Mouse (Mus musculus) lung, adult 18-20 months (tissue): Measurements from ENCODE around the gene Il2ra.
"Not testable (repeated sequence)": the region's sequence is repeated elsewhere in the genome, so short reads cannot be mapped to it uniquely, and the experiment has no call there.

Experiments used
- DNase-seq, 2 experiments: peaks; one replicate each; pipeline ENCODE4 v3.0.0; 2022; ENCODE audit warnings: mixed read lengths in 2 of 2

Il2ra gene

GRCm38 (mm10) chr2:11642451-11642941 lies at the start of gene Il2ra:
Il2ra (plus strand) TSS chr2:11642807.
- no peak for DNase-seq

GRCm38 (mm10) chr2:11596690-11597089 lies 45.9 kb upstream of the Il2ra start:
- DNase-seq: no peak

- DNase-seq: no peak
These were observed 44.7 kb upstream of the Il2ra start for GRCm38 (mm10) chr2:11597906-11598305.

- DNase-seq: no peak
These were observed 40.8 kb upstream of the Il2ra start for GRCm38 (mm10) chr2:11601795-11602194.

- peak; percentile 93 to 95 for DNase-seq
These were observed 39.8 kb upstream of the Il2ra start for GRCm38 (mm10) chr2:11602506-11603489.

- DNase-seq: no peak
These were observed 38.6 kb upstream of the Il2ra start, which contains the start of gene Rbm17 for GRCm38 (mm10) chr2:11604053-11604452. Rbm17 (minus strand) TSS chr2:11604153.

- DNase-seq: no peak
These were observed 37.7 kb upstream of the Il2ra start for GRCm38 (mm10) chr2:11604911-11605310.

GRCm38 (mm10) chr2:11606718-11607117 lies 35.9 kb upstream of the Il2ra start:
- DNase-seq: not testable (repeated sequence)

- DNase-seq: not testable (repeated sequence)
These were observed 29.7 kb upstream of the Il2ra start for GRCm38 (mm10) chr2:11612939-11613338.

GRCm38 (mm10) chr2:11616846-11617245 lies 25.8 kb upstream of the Il2ra start:
- DNase-seq: no peak

GRCm38 (mm10) chr2:11619598-11619997 lies 23.0 kb upstream of the Il2ra start:
- DNase-seq: no peak

- DNase-seq: no peak
These were observed 19.4 kb upstream of the Il2ra start for GRCm38 (mm10) chr2:11623173-11623572.

GRCm38 (mm10) chr2:11623726-11624125 lies 18.9 kb upstream of the Il2ra start:
- no peak for DNase-seq

GRCm38 (mm10) chr2:11625890-11626289 lies 16.7 kb upstream of the Il2ra start, which contains the start of gene Gm17490:
Gm17490 (minus strand) TSS chr2:11626264.
- no peak for DNase-seq

GRCm38 (mm10) chr2:11635035-11635434 lies 7.6 kb upstream of the Il2ra start:
- no peak for DNase-seq

GRCm38 (mm10) chr2:11635471-11636137 lies 7.0 kb upstream of the Il2ra start:
- DNase-seq: no peak

- DNase-seq: no peak
These were observed 6.5 kb upstream of the Il2ra start for GRCm38 (mm10) chr2:11636138-11636480.

GRCm38 (mm10) chr2:11637115-11637514 lies 5.5 kb upstream of the Il2ra start:
- no peak for DNase-seq

GRCm38 (mm10) chr2:11644057-11644456 lies 1.4 kb downstream of the Il2ra start:
- no peak for DNase-seq

GRCm38 (mm10) chr2:11645297-11645696 lies 2.7 kb downstream of the Il2ra start:
- no peak for DNase-seq

- no peak for DNase-seq
These were observed 8.9 kb downstream of the Il2ra start for GRCm38 (mm10) chr2:11651476-11651875.

- no peak for DNase-seq
These were observed 9.6 kb downstream of the Il2ra start for GRCm38 (mm10) chr2:11652196-11652595.

GRCm38 (mm10) chr2:11652780-11653179 lies 10.2 kb downstream of the Il2ra start:
- DNase-seq: no peak

GRCm38 (mm10) chr2:11653330-11653729 lies 10.7 kb downstream of the Il2ra start:
- DNase-seq: peak in 1 of 2 experiments; percentile 21
